Mouse (Mus musculus) liver (tissue): ENCODE data around the gene Sypl2.
"Not testable (repeated sequence)": the region's sequence is repeated elsewhere in the genome, so short reads cannot be mapped to it uniquely, and the experiment has no call there.

Experiments used
- DNase-seq: peaks from one replicate; pipeline ENCODE4 v3.0.0-alpha.2; 2020; ENCODE audit warnings: mixed read lengths

Gene Sypl2

DNA sequence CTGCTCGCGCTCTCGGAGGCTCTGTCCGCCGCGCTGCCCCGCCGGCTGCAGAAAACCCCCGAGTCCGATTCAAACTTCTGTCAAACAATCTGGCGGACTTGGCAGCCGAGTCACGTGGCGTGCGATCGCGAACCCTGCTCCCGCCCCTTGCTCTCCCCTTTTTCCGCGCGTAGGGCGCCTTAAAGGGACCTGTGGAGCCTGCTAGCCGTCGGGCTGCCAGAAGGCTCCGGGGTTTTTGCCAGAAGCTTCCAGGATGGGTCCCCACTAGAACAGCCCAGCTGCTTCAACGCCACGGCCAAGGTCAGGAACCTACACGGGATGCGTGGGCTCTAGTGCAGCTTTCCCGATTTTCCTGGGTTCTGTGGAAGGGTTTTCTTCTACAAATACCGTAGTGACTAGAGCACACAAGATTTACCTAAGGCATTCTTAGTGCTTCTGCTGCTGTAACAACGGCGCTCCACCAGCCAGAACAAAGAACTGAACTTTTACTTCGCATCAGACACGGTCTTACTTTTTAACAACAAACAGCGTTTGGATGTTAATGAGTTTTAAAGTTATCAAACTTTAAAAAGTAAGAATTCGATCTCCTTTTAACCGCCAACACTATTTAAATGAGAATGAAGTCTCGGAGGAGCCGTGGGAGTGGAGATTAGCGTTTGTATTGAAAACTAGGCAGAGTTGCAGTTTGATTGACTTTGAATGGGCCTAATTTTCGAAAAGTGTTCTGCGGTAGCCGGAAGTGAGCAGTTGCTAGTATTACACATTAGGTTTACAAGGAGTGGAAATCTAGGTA is at the start of gene Sypl2:
Gene Sypl2, minus strand, starts transcription at position 91 of the 793 bp plus-strand sequence.
- DNase-seq = no peak

DNA sequence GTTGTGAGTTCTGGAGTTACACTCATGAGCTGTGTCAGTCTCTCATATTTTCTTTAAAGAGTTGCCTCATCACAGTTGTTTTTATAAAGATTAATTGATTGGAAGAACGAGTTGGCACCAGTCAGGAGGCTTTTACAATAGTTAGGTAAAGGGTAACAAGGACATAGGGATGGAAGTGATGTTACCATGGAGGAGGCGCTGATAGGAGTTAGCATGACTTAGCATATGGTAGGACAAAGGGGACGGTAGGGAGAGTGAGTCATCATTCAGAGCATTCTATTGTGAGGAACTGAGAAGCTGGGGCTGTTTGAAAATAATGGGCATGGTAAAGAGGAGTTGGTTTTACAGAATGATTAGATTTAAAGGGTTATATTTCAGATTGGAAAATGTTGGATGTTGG is 32.9 kb upstream of the Sypl2 start:
- DNase-seq = no peak

DNA sequence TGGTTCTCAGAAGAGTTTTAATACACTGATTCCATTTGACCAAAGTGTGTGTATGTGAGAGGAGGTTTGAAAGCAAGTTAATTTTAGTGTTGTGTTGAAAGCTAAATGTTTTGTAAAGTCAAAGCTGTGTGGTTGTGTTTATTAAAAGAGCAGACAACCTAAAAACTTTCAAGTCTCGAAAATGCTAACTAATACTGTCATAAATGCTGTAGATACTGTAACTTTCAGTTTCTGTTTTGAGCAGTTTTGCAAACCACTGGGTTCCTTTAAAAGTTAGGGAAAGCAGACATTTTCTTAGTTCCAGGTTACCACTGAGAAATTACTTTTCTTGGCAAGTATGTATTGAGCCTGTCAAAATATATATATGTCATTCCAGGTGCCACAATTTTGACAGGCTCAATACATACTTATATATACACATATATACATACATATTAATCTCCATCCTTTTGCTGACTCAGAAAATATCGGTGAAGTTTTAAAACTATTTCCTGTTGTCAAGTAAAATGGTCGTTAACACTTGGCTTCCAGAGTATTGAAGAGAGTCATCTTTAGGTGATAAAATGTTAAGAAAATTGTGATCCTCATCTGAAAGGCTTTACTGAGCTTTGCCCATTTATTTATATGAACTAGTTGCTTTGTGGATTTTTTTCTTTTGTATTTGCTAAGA is 31.5 kb upstream of the Sypl2 start:
- DNase-seq = no peak

DNA sequence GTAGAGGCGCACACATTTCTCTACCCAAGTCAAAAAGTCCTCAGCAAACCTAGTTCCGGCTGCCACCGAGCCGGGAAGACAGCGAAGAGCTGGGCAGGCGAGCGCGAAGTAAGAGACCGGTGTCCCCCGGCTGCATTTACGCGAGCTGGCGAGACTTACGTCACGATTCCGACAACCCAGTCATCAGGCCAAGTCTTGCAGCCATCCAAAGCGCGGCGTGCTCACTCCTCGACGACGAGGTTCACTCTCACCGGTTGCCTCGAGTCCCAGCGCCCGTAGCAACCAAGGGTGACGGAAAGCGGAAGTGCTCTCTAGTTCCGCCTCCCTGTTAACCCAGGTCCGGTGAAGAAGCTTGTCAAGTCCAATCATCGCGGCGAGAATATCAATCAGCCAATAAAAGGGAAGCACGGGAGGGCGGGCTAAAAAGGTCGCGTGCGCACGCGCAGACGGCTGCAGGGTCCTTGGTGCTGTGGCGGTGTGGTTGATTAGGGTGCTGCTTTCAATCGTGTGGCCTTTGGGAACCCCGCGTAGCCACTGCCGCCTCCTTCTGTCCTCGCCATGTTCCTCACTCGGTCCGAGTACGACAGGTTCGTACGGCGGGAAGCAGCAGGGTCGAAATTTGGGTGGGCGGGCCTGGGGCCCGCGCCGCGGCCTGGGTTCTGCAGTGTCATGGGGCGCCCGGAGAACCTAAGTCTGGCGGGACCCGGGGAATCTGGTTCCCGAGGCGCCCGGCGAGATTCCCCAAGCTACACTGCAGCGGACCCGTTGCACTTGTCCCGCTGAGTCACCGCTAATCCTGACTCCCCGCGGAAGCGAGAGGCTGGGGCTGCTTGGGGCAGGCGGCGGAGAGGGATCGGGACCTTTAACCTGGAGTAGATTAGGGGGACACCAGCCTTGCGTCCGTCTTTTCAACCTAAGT is 30.5 kb upstream of the Sypl2 start, which contains the start of gene Psma5:
Gene Psma5, plus strand, starts transcription at position 208 of the 919 bp plus-strand sequence.
- DNase-seq = peak; percentile 95

DNA sequence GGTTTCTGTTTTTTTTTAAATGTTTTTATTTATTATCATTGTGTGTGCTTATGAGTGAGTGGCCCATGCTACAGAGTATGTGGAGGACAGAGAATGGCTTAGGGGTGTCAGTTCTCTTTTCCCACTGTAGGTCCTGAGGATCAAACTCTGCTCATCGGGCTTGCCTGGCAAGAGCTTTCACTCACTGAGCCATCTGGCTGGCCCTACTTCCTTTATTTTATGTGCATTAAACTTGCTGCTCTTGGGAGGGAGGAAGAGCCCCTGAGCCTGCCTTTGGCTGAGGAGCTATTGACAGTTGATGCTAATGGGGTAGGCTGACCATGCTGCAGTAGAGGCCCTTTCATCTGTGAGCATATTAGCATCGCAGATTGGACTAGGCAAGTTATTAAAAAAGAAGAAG is 20.4 kb upstream of the Sypl2 start:
- DNase-seq = no peak

DNA sequence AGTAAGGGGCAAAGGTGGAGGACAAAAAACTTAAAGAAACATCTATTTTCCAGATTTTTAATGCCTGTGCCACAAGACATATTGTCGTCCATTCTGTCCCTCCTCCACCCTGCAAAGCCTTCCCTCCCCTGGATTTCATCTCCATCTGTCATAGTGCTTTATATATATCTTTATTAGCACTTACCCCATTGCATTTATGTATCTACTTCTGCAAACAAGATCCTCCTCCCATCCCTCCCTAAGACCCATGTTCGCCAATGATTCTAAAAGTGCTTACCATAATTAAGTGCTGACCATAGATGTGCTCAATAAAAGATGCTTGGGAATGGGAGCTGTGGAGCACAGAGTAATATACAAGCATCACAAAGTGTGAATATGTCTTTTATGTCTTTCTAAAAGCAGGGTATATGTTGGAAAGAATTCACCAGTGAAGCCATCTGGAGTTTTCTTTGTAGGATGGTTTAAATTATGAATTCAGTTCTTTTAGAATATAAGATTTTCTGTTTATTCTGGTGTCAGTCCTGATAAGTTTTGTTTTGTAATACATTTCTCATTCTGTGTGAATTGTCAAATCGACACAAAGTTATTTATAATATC is 14.9 kb upstream of the Sypl2 start:
- DNase-seq = no peak

DNA sequence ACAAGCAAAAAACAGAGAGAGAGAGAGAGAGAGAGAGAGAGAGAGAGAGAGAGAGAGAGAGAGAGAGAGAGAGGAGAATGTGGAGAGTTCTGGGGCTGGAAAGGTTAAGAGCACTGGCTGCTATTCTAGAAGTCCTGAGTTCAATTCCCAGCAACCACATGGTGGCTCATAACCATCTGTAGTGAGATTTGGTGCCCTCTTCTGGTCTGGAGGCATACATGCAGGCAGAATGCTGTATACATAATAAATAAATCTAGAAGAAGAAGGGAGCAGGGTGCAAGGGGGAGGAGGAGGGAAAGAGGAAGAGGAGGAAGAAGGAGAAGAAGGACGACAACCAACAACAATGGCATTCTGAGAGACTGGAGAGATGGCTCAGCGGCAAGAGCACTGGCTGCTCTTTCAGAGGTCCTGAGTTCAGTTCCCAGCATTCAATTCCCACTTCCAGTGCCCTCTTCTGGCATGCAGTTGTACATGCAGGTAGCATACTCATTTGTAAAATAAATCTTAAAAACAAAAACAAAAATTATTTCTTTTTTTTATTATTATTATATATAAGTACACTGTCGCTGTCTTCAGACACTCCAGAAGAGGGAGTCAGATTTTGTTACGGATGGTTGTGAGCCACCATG is 11.1 kb upstream of the Sypl2 start:
- DNase-seq = not testable (repeated sequence)

DNA sequence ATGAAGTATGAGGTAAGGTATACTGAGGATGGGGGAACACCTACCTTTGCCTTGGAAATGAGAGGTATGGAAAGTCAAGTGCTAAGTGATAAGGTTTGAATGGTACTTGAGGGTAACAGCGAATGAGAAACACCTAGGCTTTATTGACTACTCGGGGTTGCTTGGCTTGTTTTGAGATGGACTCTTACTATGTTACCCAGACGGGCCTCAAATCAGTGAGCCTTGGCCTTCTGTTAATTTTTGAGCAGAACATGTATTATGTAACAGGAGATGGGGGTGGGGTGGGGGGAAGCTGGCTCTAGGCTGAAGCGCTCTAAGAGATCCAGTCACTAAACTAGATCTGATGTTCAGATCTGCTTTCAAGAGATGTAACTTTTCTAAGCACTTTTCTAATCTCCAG is 5.2 kb upstream of the Sypl2 start:
- no peak for DNase-seq

DNA sequence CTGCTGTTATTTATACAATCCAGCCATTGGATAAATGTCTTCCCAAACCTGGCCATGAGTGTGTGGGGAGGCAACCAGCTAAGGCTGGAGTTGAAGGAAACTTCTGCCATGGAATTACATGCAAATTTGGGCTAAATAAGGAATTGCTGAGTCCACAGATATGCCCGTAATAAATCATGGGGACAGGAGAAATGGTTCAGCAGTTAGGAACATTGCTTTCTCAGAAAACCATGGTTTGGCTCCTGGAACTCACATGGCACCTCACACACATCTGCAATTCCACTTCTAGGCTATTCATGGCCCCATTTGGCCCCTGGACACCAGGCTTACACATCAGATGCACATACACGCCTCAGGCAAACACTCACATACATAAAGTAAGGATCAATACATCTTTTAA is 1.1 kb upstream of the Sypl2 start:
- no peak for DNase-seq

DNA sequence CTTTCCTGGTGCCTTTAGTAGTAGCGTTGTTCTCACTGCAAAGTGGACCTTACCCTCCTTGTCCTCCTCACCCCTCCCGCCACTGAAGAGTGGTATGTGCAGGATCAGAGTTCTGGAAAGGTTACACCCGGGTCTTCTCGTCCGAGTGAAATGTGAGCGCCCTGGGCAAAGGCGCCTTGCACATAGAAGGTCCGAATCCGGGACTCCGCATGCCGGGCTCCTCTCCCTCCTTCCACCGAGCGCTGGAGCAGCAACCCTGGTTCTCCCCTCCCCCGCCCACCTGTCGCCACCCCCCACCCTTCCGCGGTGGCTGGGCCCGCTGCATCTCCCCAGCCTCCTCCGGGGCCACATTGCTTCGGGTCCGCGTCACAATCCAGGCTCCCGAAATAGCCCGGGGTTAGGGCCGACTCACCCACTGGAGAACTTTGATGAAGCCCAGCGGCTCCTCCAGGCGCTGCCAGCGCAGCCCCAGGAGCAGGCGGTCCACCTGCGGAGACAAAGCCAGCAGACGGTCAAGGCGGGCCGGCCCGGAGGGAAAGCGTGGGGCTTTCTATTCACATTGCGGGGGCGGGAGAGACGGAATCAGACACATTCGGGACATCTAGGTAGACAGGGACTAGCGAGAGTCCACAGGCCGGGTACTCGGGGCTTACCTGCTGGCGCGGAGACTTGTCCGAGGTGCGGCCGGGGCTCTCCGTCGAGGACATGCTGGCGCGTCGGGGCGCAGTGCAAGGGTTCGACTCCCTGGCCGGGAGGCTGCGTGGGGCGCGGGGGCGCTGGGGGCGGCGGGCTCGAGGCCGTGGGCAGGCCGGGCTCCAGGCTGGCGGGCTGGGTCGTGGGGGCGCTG is 514 bp downstream of the Sypl2 start:
- no peak for DNase-seq

DNA sequence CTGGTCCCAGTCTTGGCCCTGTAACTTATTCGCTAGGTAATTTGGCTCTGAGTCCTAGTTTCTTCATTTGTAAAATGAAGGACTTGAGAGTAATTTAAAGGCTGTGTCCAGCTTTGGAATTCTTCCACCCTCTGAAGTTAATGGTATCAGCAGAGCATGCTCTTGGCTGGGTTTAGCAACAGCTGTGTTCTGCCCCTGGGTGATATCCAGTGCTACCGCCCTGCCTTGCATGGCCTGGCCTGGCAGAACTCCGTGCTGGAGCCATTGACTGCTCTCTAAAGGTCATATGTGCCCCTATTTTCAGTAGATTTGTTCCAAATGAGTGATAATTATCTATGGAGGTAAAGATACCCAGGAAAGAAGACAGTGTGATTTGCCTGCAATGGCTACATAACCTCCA is 5.8 kb downstream of the Sypl2 start:
- no peak for DNase-seq

DNA sequence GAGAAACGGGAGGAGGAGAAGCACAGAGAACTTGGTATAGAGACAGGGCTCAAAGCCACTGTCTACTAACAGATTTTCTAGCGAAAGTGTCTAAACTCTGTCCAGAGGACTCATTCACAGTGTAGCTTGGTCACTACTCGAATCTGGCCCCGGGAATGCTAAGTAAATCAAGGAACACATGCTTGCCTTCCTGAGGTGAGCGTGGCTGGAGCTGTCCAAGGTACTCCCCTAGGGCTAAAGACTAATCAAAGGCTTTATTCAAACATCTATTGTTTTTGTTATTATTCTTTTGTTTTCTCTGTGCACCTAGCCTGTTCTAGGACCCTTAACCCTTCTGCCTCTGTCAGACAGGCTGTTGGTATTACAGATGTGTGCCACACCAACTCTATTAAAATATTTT is 11.7 kb downstream of the Sypl2 start:
- no peak for DNase-seq

DNA sequence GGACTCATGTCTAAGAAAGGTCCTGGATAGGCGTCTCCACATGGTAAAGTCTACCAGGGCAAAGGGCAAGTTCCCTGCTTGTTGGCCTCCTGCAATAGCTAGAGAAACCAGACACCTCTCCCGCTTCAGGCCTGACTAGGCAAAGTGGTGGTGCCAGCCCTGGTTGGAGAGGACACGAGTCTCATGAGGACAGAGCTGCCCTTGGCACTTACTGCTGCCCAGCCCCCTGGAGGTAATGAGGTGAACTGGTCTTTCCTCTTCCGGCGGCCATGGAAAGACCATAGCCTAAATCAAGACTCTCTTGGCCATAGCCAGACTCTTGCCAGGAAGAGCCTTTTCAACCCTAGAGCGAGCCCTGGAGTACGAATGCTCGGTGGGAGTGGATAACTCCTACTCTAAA is 14.0 kb downstream of the Sypl2 start:
- DNase-seq = no peak

DNA sequence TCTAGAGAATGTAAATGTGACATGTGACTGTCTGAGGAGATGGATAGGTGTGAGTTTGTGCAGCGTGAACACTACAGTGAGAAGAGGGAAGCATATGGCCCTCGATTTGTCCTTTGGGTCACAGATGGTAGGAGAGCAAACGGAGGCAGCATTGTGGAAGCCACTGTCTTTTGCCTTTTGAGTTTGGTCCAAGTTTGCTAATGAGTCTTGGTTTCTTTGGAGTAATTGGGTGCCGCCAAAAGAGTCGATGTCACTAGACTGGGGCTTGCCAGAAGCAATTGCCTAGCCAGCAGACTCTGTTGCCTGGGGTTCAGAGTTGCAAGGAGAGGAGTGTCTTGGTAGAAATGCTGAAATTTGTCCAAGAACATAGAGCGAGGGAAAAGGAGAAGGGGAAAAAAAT is 14.6 kb downstream of the Sypl2 start:
- DNase-seq = no peak

DNA sequence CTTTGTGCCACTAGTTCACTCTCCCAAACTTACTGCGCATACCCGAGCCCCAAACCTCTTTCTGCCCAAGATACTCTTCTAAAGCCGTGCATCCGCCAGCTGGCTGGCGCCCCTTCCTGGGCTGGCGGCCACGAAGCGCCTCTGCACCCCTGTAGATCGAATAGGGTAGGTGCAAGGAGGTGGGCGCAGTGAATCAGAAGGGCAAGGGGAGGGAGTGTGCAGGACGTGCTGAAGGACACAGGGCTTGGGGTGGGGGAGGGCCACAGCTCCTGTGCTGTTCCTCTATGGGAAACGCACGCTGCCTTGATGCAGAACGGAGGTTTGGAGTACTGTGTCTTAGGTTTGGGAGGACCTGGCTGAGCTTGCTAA is 15.7 kb downstream of the Sypl2 start, which contains the start of gene Atxn7l2:
Gene Atxn7l2, minus strand, starts transcription at position 164 of the 369 bp plus-strand sequence.
- peak; percentile 53 for DNase-seq

DNA sequence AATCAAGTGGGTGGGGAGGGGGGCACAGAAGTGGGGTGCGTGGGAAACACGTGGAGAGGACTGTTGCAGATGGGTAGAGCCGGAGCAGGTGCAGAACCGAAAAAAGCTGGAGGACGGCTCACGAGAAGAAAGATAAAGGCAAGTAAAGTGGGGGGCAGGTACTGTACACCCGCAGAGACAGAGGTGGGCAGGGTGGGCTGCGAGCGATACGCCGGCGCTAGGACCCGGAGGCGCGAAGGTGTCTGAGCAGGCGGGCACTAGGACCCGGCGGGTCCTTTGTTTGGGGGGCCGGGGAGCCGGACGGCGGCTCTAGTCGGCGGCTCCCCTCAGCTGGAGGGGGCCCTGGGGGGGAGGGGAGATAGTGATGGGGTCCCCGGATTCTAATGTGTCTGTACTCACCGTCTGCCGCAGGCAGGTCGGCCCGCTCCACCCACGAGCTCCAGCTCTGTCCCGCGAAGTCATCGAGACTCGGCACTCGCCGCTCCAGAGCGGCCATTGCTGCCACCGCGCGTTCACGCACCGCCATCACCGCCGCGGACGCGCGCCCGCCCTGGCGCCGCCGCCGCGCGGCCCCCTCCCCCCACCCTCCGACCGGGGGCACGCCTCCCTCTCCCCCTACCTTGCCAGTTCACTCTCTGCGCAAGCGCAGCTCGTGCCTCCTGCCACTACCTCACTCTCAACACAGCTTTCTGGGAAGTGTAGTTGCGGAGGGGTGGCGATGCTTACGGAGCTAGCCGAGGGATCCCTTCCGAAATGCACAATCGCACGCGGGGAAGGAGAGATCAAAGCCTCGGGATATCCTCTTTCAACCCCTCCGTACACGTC is 16.3 kb downstream of the Sypl2 start:
- DNase-seq = peak; percentile 93

DNA sequence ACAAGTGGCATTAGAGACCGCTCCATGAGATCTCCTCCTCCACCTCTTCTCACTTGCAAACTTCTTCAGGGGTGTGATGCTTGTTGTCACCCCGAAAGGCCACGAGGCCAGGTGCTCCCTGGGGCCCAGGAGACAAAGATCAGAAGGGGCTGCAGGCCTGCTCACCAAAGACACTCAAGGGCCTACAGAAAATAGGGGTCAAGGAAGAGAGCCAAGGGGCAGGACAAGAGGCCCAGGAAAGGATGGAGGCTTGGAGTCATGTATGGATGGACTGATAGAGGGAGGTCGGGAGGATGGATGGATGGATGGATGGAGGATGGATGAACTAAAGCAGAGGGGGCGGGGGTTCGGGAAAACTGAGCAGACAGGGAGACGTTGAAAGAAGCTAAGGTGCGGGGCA is 16.9 kb downstream of the Sypl2 start:
- DNase-seq = no peak

DNA sequence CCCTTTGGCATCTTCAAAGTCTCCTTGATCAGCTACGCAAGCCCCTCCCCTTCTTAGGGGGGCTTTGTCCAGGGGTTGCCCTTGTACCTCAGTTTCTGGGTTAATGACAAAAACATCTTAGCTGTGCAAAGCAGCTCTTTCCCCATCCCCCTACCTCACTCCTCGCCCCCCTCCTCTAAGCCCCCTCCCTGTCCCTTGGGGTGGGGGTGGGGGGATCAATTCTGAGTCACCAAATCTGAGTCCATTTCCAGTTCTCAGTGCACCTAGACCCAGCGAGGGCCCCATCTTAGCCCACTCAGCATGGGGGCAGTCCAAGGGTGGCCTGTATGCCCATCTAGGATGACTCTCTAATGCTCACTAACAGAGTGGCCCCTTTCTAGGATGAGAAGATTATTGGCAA is 17.4 kb downstream of the Sypl2 start:
- DNase-seq = no peak

DNA sequence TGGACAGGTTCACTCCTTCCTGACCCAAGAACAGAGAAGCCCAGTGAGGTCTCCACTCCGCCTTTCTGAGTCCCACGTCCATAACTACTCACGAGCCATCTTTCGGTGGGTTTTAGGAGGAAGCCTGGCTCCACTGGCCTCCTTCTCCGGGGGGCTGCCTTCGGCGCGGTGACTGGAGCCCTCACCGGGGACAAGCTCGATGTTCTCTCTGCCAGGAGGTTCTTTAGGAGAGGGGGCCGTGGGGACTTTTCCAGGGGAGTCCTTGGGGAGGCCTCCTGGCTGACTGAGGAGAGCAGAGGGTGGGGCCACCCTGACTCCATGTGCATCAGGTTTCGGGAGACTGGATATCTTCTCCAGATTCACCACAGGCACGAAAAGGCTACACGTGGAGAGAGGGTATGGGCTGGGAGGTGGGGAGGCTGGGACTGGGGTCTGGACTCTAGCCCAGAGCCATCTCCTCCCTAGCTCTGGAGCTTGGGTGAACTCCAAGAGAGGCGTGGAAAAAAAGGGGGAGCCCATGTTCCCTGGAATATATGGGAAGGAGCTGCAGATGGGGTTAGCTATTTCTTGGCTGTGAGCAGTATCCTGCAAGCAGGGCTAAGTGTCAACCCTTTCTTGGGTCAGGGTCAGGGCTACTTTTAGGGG is 19.6 kb downstream of the Sypl2 start:
- DNase-seq = no peak

DNA sequence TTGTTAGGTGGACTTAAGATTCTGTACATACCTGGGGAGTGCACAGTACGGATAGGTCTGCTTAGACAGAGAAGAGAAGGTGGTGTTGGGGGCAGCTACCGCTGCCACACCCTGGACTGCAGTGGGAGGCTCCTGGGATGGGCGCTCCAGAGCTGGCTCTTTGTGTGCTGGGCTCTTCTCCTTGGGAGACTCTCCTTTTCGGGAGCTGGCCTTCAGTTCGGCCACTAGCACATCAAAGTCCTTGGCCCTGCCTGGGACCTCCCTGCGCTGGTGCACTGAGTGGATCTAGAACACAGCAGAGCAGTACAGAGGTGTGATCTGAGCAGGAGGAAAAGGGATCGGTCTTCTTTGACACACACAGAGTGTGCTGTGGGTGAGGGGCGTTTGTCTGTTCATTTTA is 20.8 kb downstream of the Sypl2 start:
- DNase-seq = no peak
